Mouse (Mus musculus): ENCODE measurements around the gene Hist1h1c.
"Not testable (repeated sequence)": the region's sequence is repeated elsewhere in the genome, so short reads cannot be mapped to it uniquely, and the experiment has no call there.

Hist1h1c gene

GRCm38 (mm10) chr13:23738677-23739068, at the start of gene Hist1h1c:
Hist1h1c (plus strand) TSS chr13:23738808.
- peak; percentile 93 to 94 for DNase-seq (ENCODE audit: low spot score in 2 of 2)

- peak in 1 of 2 experiments; percentile 1 for DNase-seq (ENCODE audit: low spot score in 2 of 2)
These were observed 49.7 kb upstream of the Hist1h1c start for GRCm38 (mm10) chr13:23688956-23689355.

GRCm38 (mm10) chr13:23689459-23689858, 49.1 kb upstream of the Hist1h1c start:
- DNase-seq (ENCODE audit: low spot score in 2 of 2) = peak in 1 of 2 experiments; percentile 1

GRCm38 (mm10) chr13:23693856-23694440, 44.7 kb upstream of the Hist1h1c start:
- no peak for DNase-seq (ENCODE audit: low spot score in 2 of 2)

- DNase-seq (ENCODE audit: low spot score in 2 of 2) = no peak
These were observed 43.7 kb upstream of the Hist1h1c start for GRCm38 (mm10) chr13:23694956-23695355.

- no peak for DNase-seq (ENCODE audit: low spot score in 2 of 2)
These were observed 43.1 kb upstream of the Hist1h1c start, which contains the start of gene Hist1h1t for GRCm38 (mm10) chr13:23695514-23695913. Hist1h1t (plus strand) TSS chr13:23695814.

- DNase-seq (ENCODE audit: low spot score in 2 of 2) = no peak
These were observed 42.5 kb upstream of the Hist1h1c start for GRCm38 (mm10) chr13:23696061-23696474.

GRCm38 (mm10) chr13:23697491-23698299, 40.9 kb upstream of the Hist1h1c start:
- peak; percentile 61 to 64 for DNase-seq (ENCODE audit: low spot score in 2 of 2)

GRCm38 (mm10) chr13:23698300-23698693, 40.3 kb upstream of the Hist1h1c start, which contains the start of gene Hist1h4c:
Hist1h4c (minus strand) TSS chr13:23698454.
- peak; percentile 99 for DNase-seq (ENCODE audit: low spot score in 2 of 2)

- no peak for DNase-seq (ENCODE audit: low spot score in 2 of 2)
These were observed 39.6 kb upstream of the Hist1h1c start for GRCm38 (mm10) chr13:23698996-23699395.

GRCm38 (mm10) chr13:23699767-23700166, 38.8 kb upstream of the Hist1h1c start:
- no peak for DNase-seq (ENCODE audit: low spot score in 2 of 2)

- DNase-seq (ENCODE audit: low spot score in 2 of 2) = peak; percentile 78 to 80
These were observed 37.7 kb upstream of the Hist1h1c start for GRCm38 (mm10) chr13:23700786-23701520.

- no peak for DNase-seq (ENCODE audit: low spot score in 2 of 2)
These were observed 36.4 kb upstream of the Hist1h1c start for GRCm38 (mm10) chr13:23702220-23702619.

- DNase-seq (ENCODE audit: low spot score in 2 of 2) = not testable (repeated sequence)
These were observed 35.8 kb upstream of the Hist1h1c start for GRCm38 (mm10) chr13:23702801-23703200.

GRCm38 (mm10) chr13:23705751-23706356, 32.8 kb upstream of the Hist1h1c start:
- peak in 1 of 2 experiments; percentile 17 for DNase-seq (ENCODE audit: low spot score in 2 of 2)

GRCm38 (mm10) chr13:23706771-23707170, 31.8 kb upstream of the Hist1h1c start:
- peak in 1 of 2 experiments; percentile 15 for DNase-seq (ENCODE audit: low spot score in 2 of 2)

- peak in 1 of 2 experiments; percentile 13 for DNase-seq (ENCODE audit: low spot score in 2 of 2)
These were observed 30.6 kb upstream of the Hist1h1c start for GRCm38 (mm10) chr13:23708041-23708440.

GRCm38 (mm10) chr13:23708654-23709053, 30.0 kb upstream of the Hist1h1c start:
- DNase-seq (ENCODE audit: low spot score in 2 of 2) = peak in 1 of 2 experiments; percentile 12

- peak in 1 of 2 experiments; percentile 17 for DNase-seq (ENCODE audit: low spot score in 2 of 2)
These were observed 28.8 kb upstream of the Hist1h1c start for GRCm38 (mm10) chr13:23709714-23710373.

GRCm38 (mm10) chr13:23710374-23711089, 28.1 kb upstream of the Hist1h1c start, which contains the start of gene Hfe:
Hfe (minus strand) TSS chr13:23710854.
- peak in 1 of 2 experiments; percentile 39 for DNase-seq (ENCODE audit: low spot score in 2 of 2)
